23 mouse cellular contexts compared by ENCODE assay signal in genomic region chr10:96653030-96653429, GRCm38 (mm10). TPM values are rescaled to one million over a fixed set of nuclear protein-coding genes. Genes with fewer than 3 reads are reported as not detected.
DNase-seq lines count a peak whose midpoint lies in the region; ATAC-seq lines count a peak whose summit lies in the region.
"Had no signal": no experiment of that assay in that cellular context is flagged by ENCODE, and none has a peak within 500 bp of the region (broad histone marks: within the 10 kb centered on the region; RNA-seq: fewer than 3 reads in every experiment).

No protein-coding gene starts in this region.

- peak; percentile 63 for DNase-seq in kidney, adult 18-20 months
- DNase-seq in kidney, postnatal 25 days: peak; percentile 67 to 87
- no peak for DNase-seq in gastrocnemius, postnatal 10 days
- no peak for DNase-seq in testis, postnatal 10 days (ENCODE audit: low spot score)
- DNase-seq in cerebellum, postnatal 25 days: no peak
- DNase-seq: adrenal gland, postnatal 14 days; cerebellum, adult 8-10 months; gastrocnemius, adult 2 months; heart, postnatal 4 days; lung, postnatal 36 days; thymus, adult 2 months had no signal

- WGBS in kidney, embryonic 15.5 days: 76% methylated on average over 5 of the region's 5 CpGs
- 71% methylated on average over 5 of the region's 5 CpGs for WGBS in intestine, embryonic 16.5 days
- WGBS in liver, embryonic 16.5 days (ENCODE audit: insufficient replicate concordance): 55% methylated on average over 5 of the region's 5 CpGs

- no peak overlapping the region for H3K9ac ChIP-seq in kidney, embryonic 15.5 days
- H3K9ac ChIP-seq in intestine, embryonic 16.5 days (ENCODE audit: low read depth, low read length): no peak overlapping the region
- H3K9ac ChIP-seq in liver, embryonic 16.5 days (ENCODE audit: low read depth, low read length): no peak overlapping the region
- H3K9ac ChIP-seq: forebrain, embryonic 13.5 days; hindbrain, embryonic 14.5 days; lung, embryonic 15.5 days; neural tube, embryonic 13.5 days; stomach, embryonic 15.5 days had no signal

- H3K27me3 ChIP-seq in kidney, embryonic 15.5 days: no peaks in the 10 kb centered on the region
- no peaks in the 10 kb centered on the region for H3K27me3 ChIP-seq in intestine, embryonic 16.5 days (replicated peaks; ENCODE audit: control insufficient read depth, insufficient read depth, low read length)
- H3K27me3 ChIP-seq in liver, embryonic 16.5 days (ENCODE audit: control insufficient read depth, insufficient read depth, low read depth, low read length): no peaks in the 10 kb centered on the region
- H3K27me3 ChIP-seq: forebrain, embryonic 13.5 days; lung, embryonic 15.5 days; neural tube, embryonic 13.5 days; stomach, embryonic 15.5 days had no signal

- no peaks in the 10 kb centered on the region for H3K9me3 ChIP-seq in kidney, embryonic 15.5 days (replicated peaks)
- H3K9me3 ChIP-seq in intestine, embryonic 16.5 days (ENCODE audit: control insufficient read depth, low read length): no peaks in the 10 kb centered on the region
- H3K9me3 ChIP-seq in liver, embryonic 16.5 days (replicated peaks; ENCODE audit: control insufficient read depth, low read length): no peaks in the 10 kb centered on the region
- H3K9me3 ChIP-seq: forebrain, embryonic 13.5 days; heart, embryonic 10.5 days; lung, embryonic 15.5 days; neural tube, embryonic 13.5 days; stomach, embryonic 15.5 days had no signal

- H3K4me1 ChIP-seq in kidney, embryonic 15.5 days: no peaks in the 10 kb centered on the region
- peaks cover 6% of the 10 kb centered on the region; the same call in 1 of the 2 replicates for H3K4me1 ChIP-seq in intestine, embryonic 16.5 days (ENCODE audit: control insufficient read depth, insufficient read depth, low read length)
- no peaks in the 10 kb centered on the region for H3K4me1 ChIP-seq in liver, embryonic 16.5 days (ENCODE audit: control insufficient read depth, low read depth, low read length)
- H3K4me1 ChIP-seq: heart, embryonic 10.5 days; stomach, embryonic 15.5 days had no signal

- no peaks in the 10 kb centered on the region for H3K36me3 ChIP-seq in kidney, embryonic 15.5 days
- no peaks in the 10 kb centered on the region for H3K36me3 ChIP-seq in intestine, embryonic 16.5 days (ENCODE audit: control insufficient read depth, insufficient read depth, low read length)
- H3K36me3 ChIP-seq in liver, embryonic 16.5 days (ENCODE audit: control insufficient read depth, insufficient read depth): no peaks in the 10 kb centered on the region
- H3K36me3 ChIP-seq: heart, embryonic 10.5 days; lung, embryonic 15.5 days; neural tube, embryonic 13.5 days; stomach, embryonic 15.5 days had no signal

- no peak for ATAC-seq in kidney, embryonic 15.5 days (replicated peaks; ENCODE audit: low FRiP score)
- peak; percentile 69 for ATAC-seq in intestine, embryonic 16.5 days
- ATAC-seq in liver, embryonic 16.5 days (ENCODE audit: low read depth): peak; percentile 62
- ATAC-seq: inflammation-experienced regulatory T-cells, adult 6 months; midbrain, embryonic 16.5 days had no signal

- no peak overlapping the region for H3K27ac ChIP-seq in kidney, embryonic 15.5 days
- no peak overlapping the region for H3K27ac ChIP-seq in intestine, embryonic 16.5 days (ENCODE audit: low read length)
- H3K27ac ChIP-seq in liver, embryonic 16.5 days (ENCODE audit: low read length): no peak overlapping the region
- H3K27ac ChIP-seq: forebrain, embryonic 13.5 days; gastrocnemius, adult 2 months; heart, embryonic 10.5 days; hindbrain, embryonic 14.5 days; lung, embryonic 15.5 days; neural tube, embryonic 13.5 days; stomach, embryonic 15.5 days had no signal

- H3K4me2 ChIP-seq in kidney, embryonic 15.5 days: no peak overlapping the region
- no peak overlapping the region for H3K4me2 ChIP-seq in intestine, embryonic 16.5 days (ENCODE audit: low read depth, low read length)
- H3K4me2 ChIP-seq in liver, embryonic 16.5 days (ENCODE audit: low read depth, low read length): no peak overlapping the region
- H3K4me2 ChIP-seq: forebrain, embryonic 13.5 days; hindbrain, embryonic 14.5 days; lung, embryonic 15.5 days; neural tube, embryonic 13.5 days; stomach, embryonic 15.5 days had no signal

- H3K4me3 ChIP-seq in kidney, embryonic 15.5 days (replicated peaks): no peak overlapping the region
- no peak overlapping the region for H3K4me3 ChIP-seq in intestine, embryonic 16.5 days (ENCODE audit: low read length)
- no peak overlapping the region for H3K4me3 ChIP-seq in liver, embryonic 16.5 days (ENCODE audit: low read depth, low read length)
- H3K4me3 ChIP-seq: forebrain, embryonic 13.5 days; gastrocnemius, adult 2 months; heart, embryonic 10.5 days; lung, embryonic 15.5 days; myocyte; neural tube, embryonic 13.5 days; stomach, embryonic 15.5 days had no signal

RNA-seq across cellular contexts. Expression of gene Btg1, which starts 36.2 kb away (rescaled TPM):
- 44.9 TPM in 2 replicates for polyA plus RNA-seq in kidney, embryonic 15.5 days (2015; fragmentation: Nextera tagmentation; extraction: Ambion mirVana)
- polyA plus RNA-seq in intestine, embryonic 16.5 days (2015; fragmentation: Nextera tagmentation; extraction: Ambion mirVana): 43.2 and 43.9 TPM in 2 replicates
- 10.3 and 14.5 TPM in 2 replicates for polyA plus RNA-seq in liver, embryonic 16.5 days (2015; fragmentation: Nextera tagmentation; extraction: Ambion mirVana)
- total RNA-seq in gastrocnemius, postnatal 10 days (2021): 10 to 100 TPM; 39.6 to 45.7 TPM

Comparison
In these comparisons a context has a peak if more than half of its experiments do, and no peak if none do; other contexts are left out.
1. DNase-seq: peak in kidney, adult 18-20 months (single experiment) and kidney, postnatal 25 days (2 of 2); none in gastrocnemius, postnatal 10 days (single experiment), testis, postnatal 10 days (single experiment) and cerebellum, postnatal 25 days (0 of 2).